In genomic region chr11:74637486-74637885, GRCm38 (mm10) we compare ENCODE assay signal across 8 mouse cellular contexts. TPM values are rescaled to one million over a fixed set of nuclear protein-coding genes. Genes with fewer than 3 reads are reported as not detected.
A peak's percentile ranks its signal among the peaks of the same experiment; 100 is the strongest.
DNase-seq lines count a peak whose midpoint lies in the region; ATAC-seq and TF ChIP-seq lines count a peak whose summit lies in the region.

No protein-coding gene starts in this region.

- WGBS in liver, adult 2 months: 31% methylated on average over 8 of the region's 8 CpGs
- WGBS in limb, embryonic 10.5 days: 27% methylated on average over 8 of the region's 8 CpGs
- WGBS in neural tube, embryonic 13.5 days: 19% methylated on average over 8 of the region's 8 CpGs

- 0 out of 2 replicates have a peak, but pooled peaks have one; percentile 3 for ATAC-seq in neural tube, embryonic 13.5 days (ENCODE audit: low read depth)

- no peak overlapping the region for H3K27ac ChIP-seq in liver, adult 2 months (replicated peaks; ENCODE audit: insufficient read depth, low read depth, low read length)
- H3K27ac ChIP-seq in embryonic fibroblast, embryonic 13.5 days (ENCODE audit: insufficient read depth, low read length): no peak overlapping the region
- H3K27ac ChIP-seq in limb, embryonic 10.5 days: no peak overlapping the region
- peak overlapping the region; percentile 95 for H3K27ac ChIP-seq in neural tube, embryonic 13.5 days (replicated peaks)

- H3K36me3 ChIP-seq in liver, adult 2 months (ENCODE audit: control insufficient read depth, insufficient read depth, low read length): no peaks in the 10 kb centered on the region
- no peaks in the 10 kb centered on the region for H3K36me3 ChIP-seq in limb, embryonic 10.5 days
- H3K36me3 ChIP-seq in neural tube, embryonic 13.5 days: 0 out of 2 replicates have a peak, but pooled peaks cover 3% of the 10 kb centered on the region

- TF ChIP-seq CTCF in liver, adult 2 months (IDR thresholded peaks at IDR 0.05; ENCODE audit: low read depth, low read length): no peak
- no peak for TF ChIP-seq CTCF in embryonic fibroblast, embryonic 13.5 days (IDR thresholded peaks at IDR 0.05; ENCODE audit: borderline replicate concordance, insufficient read depth, low read length)

- no peaks in the 10 kb centered on the region for H3K9me3 ChIP-seq in limb, embryonic 10.5 days (replicated peaks)
- H3K9me3 ChIP-seq in neural tube, embryonic 13.5 days: no peaks in the 10 kb centered on the region

- H3K4me2 ChIP-seq in neural tube, embryonic 13.5 days: peak overlapping the region; percentile 85

- peak overlapping the region; percentile 78; the same call in 1 of the 2 replicates for H3K4me3 ChIP-seq in liver, adult 2 months (ENCODE audit: insufficient read depth, low read depth, low read length)
- peak overlapping the region; percentile 53 for H3K4me3 ChIP-seq in embryonic fibroblast, embryonic 13.5 days (ENCODE audit: insufficient read depth, low read length)
- peak overlapping the region; percentile 85 for H3K4me3 ChIP-seq in limb, embryonic 10.5 days
- H3K4me3 ChIP-seq in neural tube, embryonic 13.5 days: peak overlapping the region; percentile 68

- no peaks in the 10 kb centered on the region for H3K27me3 ChIP-seq in liver, adult 2 months (ENCODE audit: control insufficient read depth, insufficient read depth, low read length)
- peaks cover 53% of the 10 kb centered on the region for H3K27me3 ChIP-seq in limb, embryonic 10.5 days (ENCODE audit: low read depth, poor library complexity, severe bottlenecking)
- H3K27me3 ChIP-seq in neural tube, embryonic 13.5 days: peaks cover 35% of the 10 kb centered on the region

- H3K4me1 ChIP-seq in liver, adult 2 months (ENCODE audit: control insufficient read depth, insufficient read depth, low read length): peaks cover 10% of the 10 kb centered on the region; the same call in 1 of the 2 replicates
- 0 out of 2 replicates have a peak, but pooled peaks cover 3% of the 10 kb centered on the region for H3K4me1 ChIP-seq in embryonic fibroblast, embryonic 13.5 days (ENCODE audit: control insufficient read depth, insufficient read depth, low read length)
- peaks cover 24% of the 10 kb centered on the region for H3K4me1 ChIP-seq in limb, embryonic 10.5 days
- H3K4me1 ChIP-seq in neural tube, embryonic 13.5 days (replicated peaks): peaks cover 24% of the 10 kb centered on the region

- DNase-seq in liver, adult 2 months (ENCODE audit: extremely low read depth, low read depth, low spot score): no peak
- no peak for DNase-seq in liver
- DNase-seq in limb, embryonic 10.5 days (ENCODE audit: low spot score): no peak
- DNase-seq in cerebellum, adult 18-20 months: no peak
- DNase-seq in testis, postnatal 14 days (ENCODE audit: low spot score): no peak
- no peak for DNase-seq in kidney, adult 18-20 months

- no peaks in the 10 kb centered on the region for H3K79me2 ChIP-seq in liver, adult 2 months (ENCODE audit: control insufficient read depth, insufficient read depth, low read length)

- peak overlapping the region; percentile 85 for H3K9ac ChIP-seq in liver, adult 2 months (ENCODE audit: low read depth, low read length)
- peak overlapping the region; percentile 93 for H3K9ac ChIP-seq in neural tube, embryonic 13.5 days

- TF ChIP-seq POLR2A in liver, adult 2 months (IDR thresholded peaks at IDR 0.05; ENCODE audit: extremely low read depth, insufficient read depth, low read length): no peak
- TF ChIP-seq POLR2A in embryonic fibroblast, embryonic 13.5 days (IDR thresholded peaks at IDR 0.05; ENCODE audit: low read depth, low read length): no peak

RNA-seq across cellular contexts. Expression of gene Cluh, which starts 11.8 kb away (rescaled TPM):
- 74.3 and 124 TPM in 2 replicates for total RNA-seq in liver, adult 2 months (2014; rRNA removed)
- 128 and 139 TPM in 2 replicates for polyA plus RNA-seq in liver, adult 2 months (2012; rRNA removed)
- polyA plus RNA-seq in embryonic fibroblast, embryonic 13.5 days (2011; ENCODE audit: insufficient read length, low read depth, missing spikeins): 32.6 and 36.4 TPM in 2 replicates
- 32.8 and 36.6 TPM in 2 replicates for polyA plus RNA-seq in limb, embryonic 10.5 days (2016; fragmentation: Nextera tagmentation; extraction: Ambion mirVana)
- 16.3 and 16.9 TPM in 2 replicates for polyA plus RNA-seq in neural tube, embryonic 13.5 days (2015; fragmentation: Nextera tagmentation; extraction: Ambion mirVana)

RNA-seq across cellular contexts. Expression of gene Ccdc92b, which starts 18.1 kb away (rescaled TPM):
- 0.09 TPM in 1 of 2 replicates, not detected in the other for total RNA-seq in liver, adult 2 months (2014; rRNA removed)
- 0.02 and 0.06 TPM in 2 replicates for polyA plus RNA-seq in liver, adult 2 months (2012; rRNA removed)
- not detected in 2 replicates for polyA plus RNA-seq in embryonic fibroblast, embryonic 13.5 days (2011; ENCODE audit: insufficient read length, low read depth, missing spikeins)
- 0.24 and 0.51 TPM in 2 replicates for polyA plus RNA-seq in limb, embryonic 10.5 days (2016; fragmentation: Nextera tagmentation; extraction: Ambion mirVana)
- 1.9 and 2.1 TPM in 2 replicates for polyA plus RNA-seq in neural tube, embryonic 13.5 days (2015; fragmentation: Nextera tagmentation; extraction: Ambion mirVana)

RNA-seq across cellular contexts. Expression of gene Rap1gap2, which starts 26.8 kb away (rescaled TPM):
- total RNA-seq in liver, adult 2 months (2014; rRNA removed): 0.46 and 0.67 TPM in 2 replicates
- 0.37 and 0.48 TPM in 2 replicates for polyA plus RNA-seq in liver, adult 2 months (2012; rRNA removed)
- polyA plus RNA-seq in embryonic fibroblast, embryonic 13.5 days (2011; ENCODE audit: insufficient read length, low read depth, missing spikeins): 7.3 and 12.1 TPM in 2 replicates
- 0.34 and 0.55 TPM in 2 replicates for polyA plus RNA-seq in limb, embryonic 10.5 days (2016; fragmentation: Nextera tagmentation; extraction: Ambion mirVana)
- polyA plus RNA-seq in neural tube, embryonic 13.5 days (2015; fragmentation: Nextera tagmentation; extraction: Ambion mirVana): 10.9 and 11.5 TPM in 2 replicates
